Mouse (Mus musculus) midbrain, embryonic 12.5 days (tissue): ENCODE data around the gene Celsr1. TPM values are rescaled to one million over a fixed set of nuclear protein-coding genes. Genes with fewer than 3 reads are reported as not detected.
"Not testable (repeated sequence)": the region's sequence is repeated elsewhere in the genome, so short reads cannot be mapped to it uniquely, and the experiment has no call there.

ENCODE experiments used
- ATAC-seq: fragments of 200-750 bp; cut with Nextera tagmentation; 2 replicates; pipeline ENCODE4 v1.8.0; 2017; ENCODE audit warnings: low read depth, moderate TSS enrichment, moderate library complexity; ENCODE audit not compliant: low FRiP score
- H3K27ac ChIP-seq: fragments of 300-500 bp; sonication (generic); replicated peaks from 2 replicates; pipeline ENCODE4 v1.5.1; 2016; ENCODE audit warnings: mild to moderate bottlenecking
- H3K27me3 ChIP-seq: fragments of 300-500 bp; sonication (generic); 2 replicates; pipeline ENCODE4 v1.6.1; 2016; ENCODE audit warnings: mild to moderate bottlenecking
- H3K36me3 ChIP-seq: fragments of 300-500 bp; sonication (generic); 2 replicates; pipeline ENCODE4 v1.6.1; 2016
- H3K4me1 ChIP-seq: fragments of 300-500 bp; sonication (generic); 2 replicates; pipeline ENCODE4 v1.6.1; 2016
- H3K4me2 ChIP-seq: fragments of 300-500 bp; sonication (generic); replicated peaks from 2 replicates; pipeline ENCODE4 v1.6.1; 2016; ENCODE audit warnings: mild to moderate bottlenecking, moderate library complexity
- H3K4me3 ChIP-seq: fragments of 300-500 bp; sonication (generic); 2 replicates; pipeline ENCODE4 v1.5.1; 2016; ENCODE audit warnings: mild to moderate bottlenecking
- H3K9ac ChIP-seq: fragments of 300-500 bp; sonication (generic); replicated peaks from 2 replicates; pipeline ENCODE4 v1.6.1; 2016; ENCODE audit warnings: mild to moderate bottlenecking, moderate library complexity
- H3K9me3 ChIP-seq: fragments of 300-500 bp; sonication (generic); 2 replicates; pipeline ENCODE4 v1.6.1; 2016; ENCODE audit warnings: mild to moderate bottlenecking
- WGBS: fragments of 180-500 bp; shearing (Covaris S2); methylation state at CpG from one replicate; pipeline ENCODE4 v1.1.7; 2016; 5-methylcytosine and 5-hydroxymethylcytosine counted together
- polyA plus RNA-seq: library from polyadenylated mRNA; unstranded; fragments of >200 nt; fragmentation: Nextera tagmentation; extraction: Ambion mirVana; gene quantifications from 2 replicates; pipeline ENCODE4 v1.2.1, GENCODE M21; 2016

Celsr1 gene
- polyA plus RNA-seq, 1 experiment from 2014 or later = 3.4 TPM

- Histone ChIP-seq H3K9me3 (no peaks in the 10 kb centered on the region), H3K36me3 (no peaks in the 10 kb centered on the region), H3K4me1 (peaks cover 45% of the 10 kb centered on the region), H3K4me3 (no peak overlapping the region), H3K27me3 (peaks cover 5% of the 10 kb centered on the region; the same call in 1 of the 2 replicates), H3K9ac (no peak overlapping the region), H3K4me2 (no peak overlapping the region), H3K27ac (no peak overlapping the region)
- no peak for ATAC-seq
- WGBS = 66% methylated on average over 6 of the region's 6 CpGs
Measured at GRCm38 (mm10) chr15:86061848-86062481, 28.4 kb upstream of the Celsr1 start.

- ATAC-seq = no peak
- H3K27ac ChIP-seq = no peak overlapping the region
- no peak overlapping the region for H3K4me3 ChIP-seq
- H3K36me3 ChIP-seq = no peaks in the 10 kb centered on the region
- WGBS = 95% methylated on average over 7 of the region's 7 CpGs
- H3K9me3 ChIP-seq = no peaks in the 10 kb centered on the region
- peaks cover 45% of the 10 kb centered on the region for H3K4me1 ChIP-seq
- 0 out of 2 replicates have a peak overlapping the region, but pooled peaks have one; percentile 83 for H3K4me2 ChIP-seq
- H3K9ac ChIP-seq = 0 out of 2 replicates have a peak overlapping the region, but pooled peaks have one; percentile 15
- peaks cover 12% of the 10 kb centered on the region for H3K27me3 ChIP-seq
Measured at GRCm38 (mm10) chr15:86061221-86061620, 27.6 kb upstream of the Celsr1 start.

- Histone ChIP-seq H3K4me1 (peaks cover 45% of the 10 kb centered on the region), H3K36me3 (no peaks in the 10 kb centered on the region), H3K4me3 (no peak overlapping the region), H3K27me3 (peaks cover 14% of the 10 kb centered on the region), H3K9me3 (no peaks in the 10 kb centered on the region), H3K27ac (no peak overlapping the region), H3K4me2 (peak overlapping the region; percentile 83), H3K9ac (0 out of 2 replicates have a peak overlapping the region, but pooled peaks have one; percentile 24)
- 90% methylated on average over 12 of the region's 12 CpGs for WGBS
- no peak for ATAC-seq
Measured at GRCm38 (mm10) chr15:86060581-86060980, 27.0 kb upstream of the Celsr1 start.

GRCm38 (mm10) chr15:86059835-86060380, 26.3 kb upstream of the Celsr1 start:
- ATAC-seq = no peak
- 82% methylated on average over 7 of the region's 7 CpGs for WGBS
- H3K4me2 ChIP-seq = peak overlapping the region; percentile 83
- H3K9me3 ChIP-seq = no peaks in the 10 kb centered on the region
- H3K4me1 ChIP-seq = peaks cover 45% of the 10 kb centered on the region
- H3K4me3 ChIP-seq = peak overlapping the region; percentile 89
- H3K36me3 ChIP-seq = no peaks in the 10 kb centered on the region
- H3K9ac ChIP-seq = peak overlapping the region; percentile 93
- H3K27me3 ChIP-seq = peaks cover 18% of the 10 kb centered on the region
- H3K27ac ChIP-seq = no peak overlapping the region

GRCm38 (mm10) chr15:86058931-86059834, 25.6 kb upstream of the Celsr1 start:
- H3K9me3 ChIP-seq = no peaks in the 10 kb centered on the region
- peaks cover 45% of the 10 kb centered on the region for H3K4me1 ChIP-seq
- no peaks in the 10 kb centered on the region for H3K36me3 ChIP-seq
- peak overlapping the region; percentile 83 for H3K4me2 ChIP-seq
- peak overlapping the region; percentile 93 for H3K9ac ChIP-seq
- peak; percentile 80 for ATAC-seq
- H3K4me3 ChIP-seq = peak overlapping the region; percentile 89
- H3K27ac ChIP-seq = peak overlapping the region; percentile 81
- WGBS = 3% methylated on average over 49 of the region's 49 CpGs
- peaks cover 18% of the 10 kb centered on the region for H3K27me3 ChIP-seq

- ATAC-seq = peak; percentile 83
- peak overlapping the region; percentile 81 for H3K27ac ChIP-seq
- H3K9me3 ChIP-seq = no peaks in the 10 kb centered on the region
- H3K36me3 ChIP-seq = no peaks in the 10 kb centered on the region
- H3K9ac ChIP-seq = peak overlapping the region; percentile 93
- peaks cover 45% of the 10 kb centered on the region for H3K4me1 ChIP-seq
- H3K4me2 ChIP-seq = peak overlapping the region; percentile 83
- H3K4me3 ChIP-seq = peak overlapping the region; percentile 89
- WGBS = under 1% methylated on average over 27 of the region's 70 CpGs
- peaks cover 18% of the 10 kb centered on the region for H3K27me3 ChIP-seq
Measured at GRCm38 (mm10) chr15:86058394-86058915, 24.9 kb upstream of the Celsr1 start.

GRCm38 (mm10) chr15:86057908-86058307, 24.3 kb upstream of the Celsr1 start:
- H3K27me3 ChIP-seq = peaks cover 18% of the 10 kb centered on the region
- H3K9me3 ChIP-seq = no peaks in the 10 kb centered on the region
- peak overlapping the region; percentile 93 for H3K9ac ChIP-seq
- peak overlapping the region; percentile 89 for H3K4me3 ChIP-seq
- H3K36me3 ChIP-seq = no peaks in the 10 kb centered on the region
- peak; percentile 21; the same call in 1 of the 2 replicates for ATAC-seq
- H3K4me2 ChIP-seq = peak overlapping the region; percentile 83
- H3K4me1 ChIP-seq = peaks cover 45% of the 10 kb centered on the region
- WGBS = 8% methylated on average over 7 of the region's 7 CpGs
- H3K27ac ChIP-seq = peak overlapping the region; percentile 81

GRCm38 (mm10) chr15:86057413-86057812, 23.8 kb upstream of the Celsr1 start, which contains the start of gene Gramd4:
Gramd4 (plus strand) TSS chr15:86057695.
- Histone ChIP-seq H3K9me3 (no peaks in the 10 kb centered on the region), H3K4me1 (peaks cover 42% of the 10 kb centered on the region), H3K36me3 (no peaks in the 10 kb centered on the region), H3K27me3 (peaks cover 18% of the 10 kb centered on the region), H3K4me3 (peak within 1 kb of the TSS; percentile 89), H3K27ac (peak within 1 kb of the TSS; percentile 81), H3K9ac (peak within 1 kb of the TSS; percentile 93), H3K4me2 (peak within 1 kb of the TSS; percentile 83)
- 23% methylated on average over 6 of the region's 6 CpGs for WGBS
- no peak for ATAC-seq

- 87% methylated on average over 5 of the region's 5 CpGs for WGBS
- Histone ChIP-seq H3K27ac (no peak overlapping the region), H3K36me3 (no peaks in the 10 kb centered on the region), H3K9ac (no peak overlapping the region), H3K4me3 (no peak overlapping the region), H3K27me3 (peaks cover 18% of the 10 kb centered on the region), H3K4me1 (peaks cover 31% of the 10 kb centered on the region), H3K4me2 (no peak overlapping the region), H3K9me3 (no peaks in the 10 kb centered on the region)
- no peak for ATAC-seq
Measured at GRCm38 (mm10) chr15:86056221-86056760, 22.7 kb upstream of the Celsr1 start.

- not testable (repeated sequence) for ATAC-seq, H3K4me3 ChIP-seq, H3K4me2 ChIP-seq, H3K27ac ChIP-seq, H3K9ac ChIP-seq, H3K9me3 ChIP-seq, H3K36me3 ChIP-seq
- Histone ChIP-seq H3K27me3 (peaks cover 18% of the 10 kb centered on the region), H3K4me1 (peaks cover 16% of the 10 kb centered on the region)
- 82% methylated on average over 3 of the region's 3 CpGs for WGBS
Measured at GRCm38 (mm10) chr15:86054861-86055260, 21.3 kb upstream of the Celsr1 start.

- no peak for ATAC-seq
- Histone ChIP-seq H3K4me1 (peaks cover 8% of the 10 kb centered on the region), H3K4me2 (no peak overlapping the region), H3K36me3 (no peaks in the 10 kb centered on the region), H3K27me3 (peaks cover 18% of the 10 kb centered on the region), H3K9me3 (no peaks in the 10 kb centered on the region), H3K9ac (no peak overlapping the region), H3K4me3 (no peak overlapping the region), H3K27ac (no peak overlapping the region)
- WGBS = 40% methylated on average over 2 of the region's 2 CpGs
Measured at GRCm38 (mm10) chr15:86053890-86054536, 20.4 kb upstream of the Celsr1 start.
